9 mouse cellular contexts compared by ENCODE assay signal in the genomic region with DNA sequence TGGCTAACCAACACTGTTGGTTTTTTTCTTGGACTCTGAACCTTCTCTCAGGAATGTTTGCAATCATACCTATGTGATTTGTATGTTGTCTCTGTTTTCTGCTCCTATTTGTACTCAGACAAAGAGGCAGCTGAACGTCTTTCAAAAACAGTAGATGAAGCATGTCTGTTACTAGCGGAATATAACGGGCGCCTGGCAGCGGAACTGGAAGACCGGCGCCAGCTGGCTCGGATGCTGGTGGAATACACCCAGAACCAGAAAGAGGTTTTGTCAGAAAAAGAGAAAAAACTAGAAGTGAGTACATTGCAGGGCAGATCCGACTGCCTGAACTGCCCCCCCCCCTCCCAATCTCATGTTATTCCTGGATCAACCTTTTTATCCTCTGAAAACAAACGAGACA. TPM values are rescaled to one million over a fixed set of nuclear protein-coding genes. Genes with fewer than 3 reads are reported as not detected.
DNase-seq lines count a peak whose midpoint lies in the region; ATAC-seq and TF ChIP-seq lines count a peak whose summit lies in the region.
"Had no signal": no experiment of that assay in that cellular context is flagged by ENCODE, and none has a peak within 500 bp of the region (broad histone marks: within the 10 kb centered on the region; RNA-seq: fewer than 3 reads in every experiment).

No protein-coding gene starts in this region.

- TF ChIP-seq EP300 in stomach, postnatal 0 days (optimal IDR thresholded peaks at IDR 0.05): no peak

- no peak overlapping the region for H3K4me3 ChIP-seq in neural tube, embryonic 13.5 days
- H3K4me3 ChIP-seq in stomach, postnatal 0 days (ENCODE audit: low read depth, low read length): no peak overlapping the region
- H3K4me3 ChIP-seq: liver, embryonic 13.5 days had no signal

- peak; percentile 40 for DNase-seq in adrenal gland, adult 2 months
- no peak for DNase-seq in adrenal gland, adult 18-20 months (ENCODE audit: low spot score in 2 of 2)
- no peak for DNase-seq in neural tube, embryonic 10.5 days (ENCODE audit: extremely low spot score, low spot score)
- DNase-seq in heart, postnatal 25 days (ENCODE audit: low spot score): peak; percentile 35
- DNase-seq in right cerebral cortex, postnatal 14 days: peak; percentile 41
- DNase-seq in stomach, postnatal 0 days (ENCODE audit: low spot score): no peak
- no peak for DNase-seq in liver
- DNase-seq: liver, embryonic 13.5 days had no signal

- WGBS in neural tube, embryonic 13.5 days: 83% methylated on average over 10 of the region's 10 CpGs
- 55% methylated on average over 10 of the region's 10 CpGs for WGBS in stomach, postnatal 0 days

- ATAC-seq in neural tube, embryonic 13.5 days (ENCODE audit: low read depth): no peak
- no peak for ATAC-seq in stomach, postnatal 0 days (ENCODE audit: low FRiP score, low TSS enrichment)

- 0 out of 2 replicates have a peak overlapping the region, but pooled peaks have one; percentile 1 for H3K27ac ChIP-seq in neural tube, embryonic 13.5 days (replicated peaks)
- no peak overlapping the region for H3K27ac ChIP-seq in stomach, postnatal 0 days (replicated peaks)
- H3K27ac ChIP-seq: liver, embryonic 13.5 days had no signal

- H3K4me1 ChIP-seq in neural tube, embryonic 13.5 days (replicated peaks): peaks cover 25% of the 10 kb centered on the region
- no peaks in the 10 kb centered on the region for H3K4me1 ChIP-seq in stomach, postnatal 0 days (replicated peaks; ENCODE audit: control insufficient read depth, insufficient read depth)
- H3K4me1 ChIP-seq: liver, embryonic 13.5 days had no signal

- no peak for TF ChIP-seq CTCF in stomach, postnatal 0 days (IDR thresholded peaks at IDR 0.05; ENCODE audit: low read depth)

- H3K27me3 ChIP-seq in neural tube, embryonic 13.5 days: no peaks in the 10 kb centered on the region
- no peaks in the 10 kb centered on the region for H3K27me3 ChIP-seq in stomach, postnatal 0 days (ENCODE audit: control insufficient read depth, insufficient read depth, low read length)
- H3K27me3 ChIP-seq: liver, embryonic 13.5 days had no signal

- intact Hi-C loops in heart, postnatal 25 days (cut with DNase I): no loop called here

- peaks cover 61% of the 10 kb centered on the region for H3K36me3 ChIP-seq in neural tube, embryonic 13.5 days
- H3K36me3 ChIP-seq in stomach, postnatal 0 days (ENCODE audit: control insufficient read depth, insufficient read depth, low read length): peaks cover 9% of the 10 kb centered on the region

- no peaks in the 10 kb centered on the region for H3K9me3 ChIP-seq in neural tube, embryonic 13.5 days
- no peaks in the 10 kb centered on the region for H3K9me3 ChIP-seq in stomach, postnatal 0 days (ENCODE audit: control insufficient read depth, low read length)
- H3K9me3 ChIP-seq: liver, embryonic 13.5 days had no signal

- no peak overlapping the region for H3K9ac ChIP-seq in neural tube, embryonic 13.5 days
- H3K9ac ChIP-seq in stomach, postnatal 0 days (ENCODE audit: low read length): no peak overlapping the region
- H3K9ac ChIP-seq: liver, embryonic 13.5 days had no signal

- no peak overlapping the region for H3K4me2 ChIP-seq in neural tube, embryonic 13.5 days
- no peak overlapping the region for H3K4me2 ChIP-seq in stomach, postnatal 0 days (replicated peaks; ENCODE audit: low read depth)
- H3K4me2 ChIP-seq: liver, embryonic 13.5 days had no signal

RNA-seq across cellular contexts. Expression of gene Rprd1b, which starts 30.2 kb away (rescaled TPM):
- 10 to 100 TPM; 30.8 to 35.2 TPM for total RNA-seq in adrenal gland, adult 2 months (2021)
- 27.1 and 27.2 TPM in 2 replicates for polyA plus RNA-seq in adrenal gland, adult 2 months (2012; rRNA removed)
- total RNA-seq in adrenal gland, adult 18-20 months (2021): 10 to 100 TPM; 28.6 to 35.3 TPM
- 34.5 and 35.3 TPM in 2 replicates for polyA plus RNA-seq in neural tube, embryonic 13.5 days (2015; fragmentation: Nextera tagmentation; extraction: Ambion mirVana)
- 10 to 100 TPM; 25.5 to 29.4 TPM for total RNA-seq in heart, postnatal 25 days (2021)
- polyA plus RNA-seq in stomach, postnatal 0 days (2015; fragmentation: Nextera tagmentation; extraction: Ambion mirVana): 20.3 and 20.8 TPM in 2 replicates

RNA-seq across cellular contexts. Expression of gene Tti1, which starts 30.3 kb away (rescaled TPM):
- 10 to 100 TPM; 15.3 to 20.3 TPM for total RNA-seq in adrenal gland, adult 2 months (2021)
- 12.7 and 13.5 TPM in 2 replicates for polyA plus RNA-seq in adrenal gland, adult 2 months (2012; rRNA removed)
- 10 to 100 TPM; 17.8 to 18.9 TPM for total RNA-seq in adrenal gland, adult 18-20 months (2021)
- 15.8 and 16.8 TPM in 2 replicates for polyA plus RNA-seq in neural tube, embryonic 13.5 days (2015; fragmentation: Nextera tagmentation; extraction: Ambion mirVana)
- total RNA-seq in heart, postnatal 25 days (2021): 10 to 100 TPM; 22.1 to 25.2 TPM
- 7.0 and 7.7 TPM in 2 replicates for polyA plus RNA-seq in stomach, postnatal 0 days (2015; fragmentation: Nextera tagmentation; extraction: Ambion mirVana)

Comparison
In these comparisons a context has a peak if more than half of its experiments do, and no peak if none do; other contexts are left out.
1. DNase-seq: peak in adrenal gland, adult 2 months (single experiment), heart, postnatal 25 days (single experiment) and right cerebral cortex, postnatal 14 days (single experiment); none in adrenal gland, adult 18-20 months (0 of 2), neural tube, embryonic 10.5 days (single experiment), stomach, postnatal 0 days (single experiment) and liver (single experiment).